Mouse (Mus musculus) heart, postnatal 25 days (tissue): ENCODE data around the gene Abhd15. TPM values are rescaled to one million over a fixed set of nuclear protein-coding genes. Genes with fewer than 3 reads are reported as not detected.

Source experiments
- DNase-seq: peaks from one replicate; pipeline ENCODE4 v3.0.0; 2022; ENCODE audit warnings: low spot score
- intact Hi-C: fragments of 180-260 bp; cut with DNase I; formaldehyde crosslinking; loops from one replicate; pipeline ENCODE4 v1.15.1; 2025
- total RNA-seq, 2 experiments: library from RNA; stranded (reverse); gene quantifications; 2 replicates each; pipeline ENCODE4 v1.2.3; 2021

Gene Abhd15
- total RNA-seq, 2 experiments from 2014 or later = 1.9 to 2.0 TPM

GRCm38 (mm10) chr11:77492311-77492871 lies 22.5 kb upstream of the Abhd15 start:
- no peak for DNase-seq
- intact Hi-C loops = no loop called here

DNA sequence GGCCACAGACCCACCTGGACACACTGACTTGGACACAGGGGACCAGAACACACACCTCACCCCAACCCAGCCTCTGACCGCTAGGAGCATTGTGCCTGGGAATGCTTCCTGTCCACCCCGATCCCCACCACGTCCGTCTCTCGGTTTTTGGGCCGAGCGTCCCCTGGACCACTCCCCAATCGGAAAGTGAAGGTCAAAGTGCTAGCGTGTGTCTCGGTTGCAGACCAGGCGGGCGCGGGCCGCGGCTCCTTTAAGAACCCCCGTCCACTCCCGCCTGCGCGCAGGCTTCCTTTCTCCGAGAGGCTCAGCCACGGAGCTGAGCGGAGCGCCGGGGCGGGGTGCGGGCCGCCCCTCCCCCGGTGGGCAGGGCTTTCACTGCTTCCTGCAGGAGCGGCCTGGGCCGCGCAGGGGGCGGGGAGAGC lies 22.0 kb upstream of the Abhd15 start:
- peak; percentile 92 for DNase-seq
- intact Hi-C loops = no loop called here

- DNase-seq = no peak
- intact Hi-C loops = no loop called here
Measured at GRCm38 (mm10) chr11:77493512-77494343, 21.2 kb upstream of the Abhd15 start, which contains the start of gene Git1. TSS of gene Git1 (plus strand) at chr11:77493562.

GRCm38 (mm10) chr11:77494344-77494676 lies 20.6 kb upstream of the Abhd15 start:
- no peak for DNase-seq
- intact Hi-C loops = no loop called here

DNA sequence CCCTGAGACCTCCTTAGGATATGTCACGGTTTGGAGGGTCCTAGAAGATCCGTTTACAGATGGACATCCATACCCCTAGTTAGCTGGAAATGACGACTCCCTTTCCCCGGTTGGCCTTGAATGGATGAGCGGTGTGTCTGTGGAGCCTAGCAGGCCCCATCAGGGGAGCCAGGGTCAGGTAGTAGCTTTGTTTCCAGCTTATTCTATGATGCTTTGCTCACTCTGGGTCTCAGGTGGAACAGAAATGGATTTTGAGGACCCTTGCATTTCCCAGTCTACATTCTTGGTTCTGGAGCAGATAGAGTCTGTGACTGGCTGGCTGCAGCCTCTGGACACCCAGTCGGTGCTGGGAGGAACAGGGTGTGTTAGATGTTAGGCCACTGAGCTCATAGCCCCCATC lies 20.1 kb upstream of the Abhd15 start:
- DNase-seq = no peak
- intact Hi-C loops = no loop called here

DNA sequence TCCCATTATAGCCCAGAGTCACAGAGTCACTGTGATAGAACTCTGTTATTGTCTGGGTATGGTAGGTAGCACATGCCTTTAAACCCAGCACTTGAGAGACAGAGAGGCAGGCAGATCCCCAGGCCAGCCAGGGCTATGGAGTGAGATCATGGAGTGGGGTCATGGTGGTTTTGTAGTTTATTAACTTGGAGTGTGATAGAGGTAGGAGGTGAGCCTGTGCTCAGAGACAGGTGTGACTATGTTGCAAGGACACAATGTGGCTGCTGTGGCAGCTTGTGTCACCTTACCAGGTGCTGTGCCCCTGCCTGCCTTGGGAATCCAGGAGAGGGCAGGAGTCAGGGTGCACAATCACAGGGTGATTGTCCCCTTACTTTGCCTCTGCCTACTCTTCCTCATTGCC lies 19.4 kb upstream of the Abhd15 start:
- no peak for DNase-seq
- intact Hi-C loops = no loop called here

DNA sequence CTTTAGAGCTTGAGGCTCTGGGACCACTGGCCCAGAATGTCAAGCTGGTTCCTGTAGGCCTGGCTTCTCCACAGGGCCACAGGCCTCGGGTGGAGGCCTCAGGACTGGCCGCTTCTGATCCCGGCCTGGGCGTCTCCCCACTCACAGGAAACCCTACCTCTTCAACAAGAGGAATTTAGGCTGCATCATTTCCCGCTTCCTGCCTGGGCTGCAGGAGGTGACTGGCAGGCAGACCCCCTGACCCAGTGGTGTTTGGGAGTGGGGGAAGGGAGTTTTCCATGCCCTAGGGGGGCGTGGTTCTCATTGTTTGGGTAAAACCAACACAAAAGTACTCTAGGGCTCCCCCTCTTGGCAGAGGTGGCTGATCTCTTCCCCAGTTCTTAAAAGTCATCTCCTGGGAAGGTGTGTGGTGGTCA lies 17.6 kb upstream of the Abhd15 start:
- peak; percentile 80 for DNase-seq
- intact Hi-C loops = no loop called here

DNA sequence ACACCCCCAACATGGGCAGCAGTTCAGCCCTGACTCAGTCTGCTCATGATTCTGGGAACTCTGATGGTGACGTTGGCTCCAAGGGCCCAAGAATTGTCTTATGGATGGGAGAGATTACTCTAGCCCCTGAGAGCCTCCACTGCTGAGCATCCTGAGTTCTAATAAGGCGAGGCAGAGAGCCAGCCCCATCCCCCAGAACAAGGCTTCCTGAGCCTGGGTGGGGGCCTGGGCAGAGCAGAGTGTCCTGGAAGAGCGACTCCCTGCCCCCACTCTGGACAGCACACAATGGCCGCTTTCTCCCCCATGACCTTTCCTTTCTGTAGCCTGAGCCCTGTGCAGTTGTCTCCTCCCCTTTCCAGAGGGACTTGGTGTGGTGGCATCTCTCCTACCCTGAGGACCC lies 17.1 kb upstream of the Abhd15 start:
- intact Hi-C loops = no loop called here
- no peak for DNase-seq

DNA sequence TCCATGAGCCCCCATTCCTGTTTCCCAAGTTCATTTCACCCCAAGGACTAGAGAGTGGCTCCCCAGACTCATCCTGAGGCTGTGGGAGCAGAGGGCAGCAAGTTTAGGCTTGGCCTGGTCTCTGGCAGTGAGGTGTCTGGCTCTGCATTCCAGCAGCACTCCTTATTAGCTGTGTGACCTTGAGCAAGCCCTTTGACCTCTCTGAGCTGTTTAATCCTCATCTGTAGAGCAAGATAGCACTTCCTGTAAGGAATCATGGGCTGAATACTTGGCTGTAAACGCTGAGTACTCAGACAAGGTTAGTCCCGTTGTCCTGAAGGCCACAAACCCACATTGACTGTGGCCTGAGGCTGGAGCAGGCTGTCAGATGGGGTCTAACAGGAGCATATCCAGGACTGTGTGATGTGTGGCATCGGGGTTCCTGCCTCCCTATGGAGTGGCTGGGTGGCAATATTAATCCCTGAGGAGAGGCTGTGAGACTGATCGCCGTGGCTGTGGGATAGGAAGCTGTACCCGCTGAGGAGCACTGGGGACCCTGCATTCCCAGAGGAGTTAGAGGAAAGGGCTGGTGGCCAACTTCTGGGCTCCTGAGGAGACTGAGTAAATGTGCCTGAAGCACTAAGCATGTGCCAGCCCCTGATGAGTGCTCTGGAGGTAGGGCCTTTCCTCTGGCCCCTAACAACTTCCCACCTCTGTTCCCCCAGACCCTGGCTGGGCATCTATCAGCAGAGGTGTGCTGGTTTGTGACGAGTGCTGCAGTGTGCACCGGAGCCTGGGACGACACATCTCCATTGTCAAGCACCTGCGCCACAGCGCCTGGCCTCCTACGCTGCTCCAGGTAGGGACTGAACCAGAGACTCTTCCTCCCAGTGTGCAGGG lies 16.4 kb upstream of the Abhd15 start:
- intact Hi-C loops = no loop called here
- DNase-seq = no peak

DNA sequence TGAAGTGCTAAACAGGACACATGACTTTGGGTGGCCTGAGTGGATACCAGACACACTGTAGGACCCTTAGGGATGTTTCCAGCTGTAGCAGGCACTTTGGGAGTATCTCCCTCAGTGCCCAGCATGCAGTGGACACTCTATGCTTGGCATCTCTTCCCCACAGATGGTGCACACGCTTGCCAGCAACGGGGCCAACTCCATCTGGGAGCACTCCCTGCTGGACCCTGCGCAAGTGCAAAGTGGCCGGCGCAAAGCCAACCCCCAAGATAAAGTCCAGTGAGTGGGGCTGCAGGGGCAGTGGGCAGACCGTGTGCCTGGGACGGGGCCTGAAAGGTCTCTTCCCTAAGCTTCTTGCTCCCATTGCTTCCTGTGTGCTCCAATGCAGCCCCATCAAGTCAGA lies 15.6 kb upstream of the Abhd15 start:
- intact Hi-C loops = no loop called here
- DNase-seq = no peak

- no peak for DNase-seq
- intact Hi-C loops = loop anchor here (1.0 to 2.0 kb wide), 2 partner anchors 9 to 184 kb away; no protein-coding TSS in a partner anchor
Measured at GRCm38 (mm10) chr11:77500361-77501325, 14.3 kb upstream of the Abhd15 start.

DNA sequence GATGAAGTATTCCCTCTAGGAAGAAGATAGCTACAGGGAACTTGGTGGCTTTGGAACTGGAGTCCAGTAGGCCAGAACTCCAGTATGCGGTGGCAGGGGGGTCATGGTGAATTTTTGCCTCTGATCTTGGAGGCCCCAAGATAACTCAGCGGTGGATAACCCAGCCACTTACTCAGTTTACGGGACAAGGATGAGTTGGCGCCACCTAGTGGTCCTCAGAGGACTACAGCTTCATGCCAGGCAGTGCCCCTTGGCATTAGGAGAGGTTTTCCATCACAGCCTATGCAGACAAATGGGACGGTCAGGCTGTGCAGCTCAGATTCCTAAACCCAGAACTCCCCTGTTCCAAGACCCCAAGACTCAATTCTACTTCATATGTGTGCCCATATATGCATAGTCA lies 13.5 kb upstream of the Abhd15 start:
- intact Hi-C loops = loop anchor here (1.0 to 2.0 kb wide), 2 partner anchors 10 to 185 kb away; no protein-coding TSS in a partner anchor
- DNase-seq = no peak

GRCm38 (mm10) chr11:77501971-77502370 lies 12.9 kb upstream of the Abhd15 start:
- DNase-seq = no peak
- intact Hi-C loops = loop anchor here (1.0 to 2.0 kb wide), 2 partner anchors 11 to 185 kb away; no protein-coding TSS in a partner anchor

DNA sequence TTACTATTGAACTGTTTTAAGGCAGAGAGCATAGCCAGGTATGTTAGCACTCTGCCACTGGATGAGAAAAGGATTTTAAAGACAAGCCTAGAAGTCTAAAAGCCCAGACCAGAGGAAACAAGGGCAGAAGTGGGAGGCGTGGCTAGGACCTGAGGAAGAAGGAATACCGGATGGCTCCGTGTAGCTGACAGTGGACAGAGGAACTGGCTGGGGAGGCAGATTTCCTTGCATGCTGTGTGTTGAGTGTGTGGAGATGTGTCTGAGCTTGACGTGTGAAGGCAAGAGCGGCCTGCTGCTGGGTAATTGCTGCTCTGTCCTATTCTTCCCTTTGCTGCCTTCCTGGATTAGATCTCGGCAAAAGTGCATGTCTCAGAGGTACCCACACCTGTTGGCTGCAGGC lies 12.4 kb upstream of the Abhd15 start:
- intact Hi-C loops = no loop called here
- no peak for DNase-seq

DNA sequence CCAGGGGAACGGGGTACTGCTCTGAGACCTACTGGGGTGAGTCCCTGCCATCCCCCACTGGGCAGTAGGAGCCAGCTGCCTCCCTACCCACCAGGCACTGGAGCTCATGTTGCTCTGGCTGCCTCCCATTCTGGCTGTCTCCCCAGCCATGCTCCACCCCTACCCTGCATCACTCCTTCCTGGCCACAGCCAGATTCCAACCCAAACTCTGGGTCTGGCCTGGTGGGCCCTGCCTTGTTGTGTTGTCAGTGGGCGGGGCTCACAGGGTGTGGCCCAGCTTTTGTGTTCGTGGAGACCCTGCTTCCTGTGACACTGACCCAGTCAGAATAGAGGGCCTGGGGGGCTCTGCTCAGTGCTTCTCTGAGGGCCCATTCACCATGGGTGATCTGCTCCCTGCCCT lies 11.4 kb upstream of the Abhd15 start:
- DNase-seq = peak; percentile 54
- intact Hi-C loops = no loop called here

- intact Hi-C loops = no loop called here
- no peak for DNase-seq
Measured at GRCm38 (mm10) chr11:77504377-77504776, 10.5 kb upstream of the Abhd15 start.

DNA sequence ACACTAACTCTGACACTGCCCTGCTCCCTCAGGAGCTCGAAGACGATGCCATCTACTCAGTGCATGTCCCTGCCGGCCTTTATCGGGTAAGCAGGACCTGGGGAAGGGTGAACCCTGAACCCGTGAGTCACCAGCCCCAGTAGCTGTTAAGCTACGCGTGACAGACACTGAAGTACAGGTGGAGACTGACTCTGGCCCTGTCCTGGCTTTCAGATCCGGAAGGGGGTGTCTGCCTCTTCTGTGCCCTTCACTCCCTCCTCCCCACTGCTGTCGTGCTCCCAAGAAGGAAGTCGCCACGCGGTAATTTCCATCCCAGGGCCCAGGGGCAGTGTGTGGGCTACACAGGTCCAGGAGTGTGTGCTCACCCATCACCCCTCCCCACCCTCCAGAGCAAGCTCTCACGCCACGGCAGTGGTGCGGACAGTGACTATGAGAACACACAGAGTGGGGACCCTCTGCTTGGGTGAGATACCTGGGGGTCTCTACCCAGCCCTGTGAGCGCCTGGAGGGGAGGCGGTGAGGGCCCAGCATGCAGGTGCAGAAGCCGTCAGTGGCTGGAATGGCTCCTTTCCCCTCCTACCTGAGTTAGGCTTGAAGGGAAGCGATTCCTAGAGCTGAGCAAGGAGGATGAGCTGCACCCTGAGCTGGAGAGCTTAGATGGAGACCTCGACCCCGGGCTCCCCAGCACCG lies 9.5 kb upstream of the Abhd15 start:
- intact Hi-C loops = loop anchor here (5.0 kb wide), 1 partner anchor 122 kb away; no protein-coding TSS in a partner anchor
- no peak for DNase-seq

GRCm38 (mm10) chr11:77506273-77506672 lies 8.6 kb upstream of the Abhd15 start:
- DNase-seq = peak; percentile 2
- intact Hi-C loops = loop anchor here (5.0 kb wide), 1 partner anchor 121 kb away; no protein-coding TSS in a partner anchor

DNA sequence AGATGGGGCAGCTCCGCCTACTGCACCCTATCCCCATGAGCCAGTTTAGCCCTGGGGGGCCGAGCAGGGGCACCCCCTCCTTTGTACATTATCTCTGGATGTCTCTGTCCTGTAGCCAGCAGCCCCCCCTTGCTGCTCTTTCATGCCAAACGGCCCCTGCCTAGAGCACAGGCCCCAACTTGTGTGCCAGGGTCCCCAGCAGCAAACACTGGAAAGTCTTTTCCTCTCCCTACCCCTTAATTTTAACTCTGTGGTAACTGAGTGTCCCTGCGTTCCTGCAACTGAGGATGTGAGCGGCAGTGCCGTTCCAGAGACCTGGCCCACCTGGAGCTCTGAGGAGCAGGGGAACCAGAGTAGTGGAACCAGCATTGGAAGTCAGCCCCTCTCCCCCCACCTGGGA lies 8.0 kb upstream of the Abhd15 start:
- intact Hi-C loops = loop anchor here (5.0 kb wide), 1 partner anchor 120 kb away; no protein-coding TSS in a partner anchor

More for the DNA sequence above, 8.0 kb upstream of the Abhd15 start:
- peak; percentile 2 for DNase-seq
